Mouse (Mus musculus): Measurements from ENCODE around the gene Rnf31.
A peak's percentile ranks its signal among the peaks of the same experiment; 100 is the strongest.

The Rnf31 gene

DNA sequence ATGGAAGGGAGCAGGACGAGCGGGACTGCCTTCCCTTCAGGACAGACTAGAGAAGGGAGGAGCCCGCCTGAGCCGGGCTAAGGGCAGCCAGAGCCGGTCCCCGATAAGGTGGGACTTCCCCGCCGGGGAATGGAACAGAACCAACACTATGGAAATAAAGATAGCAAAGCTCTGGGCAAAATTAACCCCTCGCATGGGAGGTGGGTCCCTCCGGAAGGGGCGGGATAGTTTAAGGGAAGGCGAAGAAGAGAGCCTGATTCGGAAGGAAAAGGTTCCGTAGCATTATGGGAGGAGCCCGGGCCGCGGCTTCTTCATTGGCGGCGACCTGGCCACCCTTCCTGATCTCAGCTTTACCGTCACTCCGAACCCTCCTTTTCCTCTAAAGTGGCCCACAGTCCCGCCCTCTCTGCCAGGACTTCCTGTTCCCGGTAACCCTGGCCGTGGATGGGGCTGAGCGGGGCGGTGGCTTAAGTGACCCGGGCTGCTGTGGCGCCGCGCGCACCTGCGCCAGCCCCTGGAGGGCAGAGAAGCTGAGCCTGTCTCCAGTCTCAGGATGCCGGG lies at the start of gene Rnf31:
Gene Rnf31 (plus strand): TSS at position 378 of the 561 bp plus-strand sequence.
- peak; percentile 96 to 98 for DNase-seq (ENCODE audit: inconsistent age in 2 of 2, low spot score in 1 of 2)

DNA sequence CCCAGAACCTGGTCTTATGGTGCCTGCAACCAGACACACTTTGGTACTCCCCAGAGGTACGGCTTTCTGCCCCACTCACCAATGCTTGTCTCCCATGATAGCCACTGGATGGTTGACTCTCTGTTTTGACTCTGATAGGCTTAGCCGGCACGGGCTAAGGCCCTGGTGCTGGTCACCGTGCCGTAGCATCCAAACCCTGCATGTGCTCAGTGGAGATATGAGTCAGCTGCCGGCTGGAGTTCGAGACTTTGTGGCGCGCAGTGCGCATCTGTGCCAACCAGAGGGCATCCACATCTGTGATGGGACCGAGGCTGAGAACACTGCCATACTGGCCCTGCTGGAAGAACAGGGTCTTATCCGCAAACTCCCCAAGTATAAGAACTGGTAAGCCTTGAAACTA lies 49.2 kb upstream of the Rnf31 start:
- no peak for DNase-seq (ENCODE audit: inconsistent age in 2 of 2, low spot score in 1 of 2)

DNA sequence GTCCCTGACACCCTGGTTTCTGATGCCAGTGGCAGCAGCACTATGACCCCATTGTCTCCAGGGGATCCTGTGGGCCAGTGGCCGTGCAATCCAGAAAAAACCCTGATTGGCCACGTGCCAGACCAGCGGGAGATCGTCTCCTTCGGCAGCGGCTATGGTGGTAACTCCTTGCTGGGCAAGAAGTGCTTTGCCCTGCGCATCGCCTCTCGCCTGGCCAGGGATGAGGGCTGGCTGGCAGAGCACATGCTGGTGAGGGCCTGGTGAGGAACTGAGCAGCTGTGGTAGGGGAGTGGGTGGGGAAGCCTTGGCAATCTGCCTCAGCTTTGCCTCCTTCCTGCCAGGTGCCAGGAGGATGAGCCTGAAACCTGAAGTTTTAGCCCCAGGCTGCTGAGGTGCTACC lies 47.2 kb upstream of the Rnf31 start:
- DNase-seq (ENCODE audit: inconsistent age in 2 of 2, low spot score in 1 of 2): peak in 1 of 2 experiments; percentile 30

DNA sequence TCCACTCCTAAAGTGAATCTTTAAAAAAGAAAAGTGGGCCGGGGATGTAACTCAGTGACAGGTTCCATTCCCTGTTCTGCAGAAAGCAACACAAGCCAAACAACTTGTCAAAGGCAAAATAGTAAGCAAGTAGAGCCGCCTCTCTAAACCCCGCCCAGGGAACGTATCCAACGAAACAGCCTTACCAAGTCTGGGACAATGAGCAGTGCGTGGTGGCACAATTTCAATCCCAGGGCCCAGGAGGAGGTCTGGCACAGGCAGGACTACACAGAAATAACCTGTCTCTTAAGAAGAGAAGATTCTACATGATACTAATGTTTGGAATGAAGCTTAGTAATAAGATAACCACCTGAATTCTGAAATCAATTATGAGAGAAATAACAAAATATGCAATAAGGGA lies 41.3 kb upstream of the Rnf31 start:
- DNase-seq (ENCODE audit: inconsistent age in 2 of 2, low spot score in 1 of 2): no peak

DNA sequence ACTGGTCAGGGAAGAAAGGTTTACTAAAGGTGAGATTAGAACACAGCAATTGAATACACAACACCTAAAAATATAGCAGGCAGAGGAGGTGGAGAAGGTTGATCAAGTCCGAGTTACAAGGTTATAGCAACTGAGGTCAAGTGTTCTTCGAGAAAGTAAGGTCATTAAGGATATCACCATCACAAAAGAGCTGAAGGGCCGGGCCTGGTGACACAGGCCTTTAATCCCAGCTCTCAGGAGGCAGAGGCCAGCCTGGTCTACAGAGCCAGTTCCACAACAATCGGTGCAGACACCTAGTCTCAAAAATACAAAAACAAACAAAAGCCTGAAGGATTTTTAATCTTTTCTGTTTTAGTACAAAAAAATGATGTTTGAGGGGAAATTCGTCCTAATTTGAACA lies 40.2 kb upstream of the Rnf31 start:
- no peak for DNase-seq (ENCODE audit: inconsistent age in 2 of 2, low spot score in 1 of 2)

DNA sequence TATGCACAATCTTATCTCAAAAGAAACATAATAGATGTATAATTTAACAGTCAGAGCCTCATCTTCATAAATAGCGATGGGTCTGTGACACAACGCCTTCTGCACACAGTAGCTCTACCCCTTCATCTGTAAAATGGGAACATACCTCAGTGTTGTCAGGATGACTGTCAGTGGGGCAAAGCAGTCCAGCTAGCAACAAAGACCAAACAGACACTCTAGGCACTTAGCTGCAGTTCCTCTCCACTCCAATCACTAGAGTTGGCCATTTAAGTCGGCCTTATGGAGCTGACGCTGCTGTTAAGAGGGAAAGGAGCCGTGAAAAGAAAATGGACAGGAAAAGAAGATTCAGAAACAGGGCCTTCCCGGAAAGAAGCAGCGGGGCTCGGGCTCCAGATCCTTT lies 39.7 kb upstream of the Rnf31 start:
- no peak for DNase-seq (ENCODE audit: inconsistent age in 2 of 2, low spot score in 1 of 2)

DNA sequence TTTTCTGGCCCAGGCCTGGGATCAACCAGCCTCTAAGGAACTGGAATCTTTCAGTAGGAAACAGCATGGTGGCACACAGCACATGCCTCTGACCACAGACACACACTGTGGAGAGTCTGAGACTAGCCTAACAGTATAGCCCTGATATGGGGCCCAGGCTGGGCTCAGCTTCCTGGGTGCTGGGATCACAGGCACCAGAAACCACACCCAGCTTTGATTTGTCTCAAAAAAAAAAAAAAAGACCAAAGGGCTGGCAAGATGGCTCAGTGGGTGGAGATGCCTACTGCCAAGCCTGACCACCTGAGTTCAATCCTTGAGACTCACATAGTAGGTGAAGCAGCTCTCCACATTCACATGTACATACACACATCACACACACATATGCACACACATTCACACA lies 36.9 kb upstream of the Rnf31 start:
- DNase-seq (ENCODE audit: inconsistent age in 2 of 2, low spot score in 1 of 2): no peak

DNA sequence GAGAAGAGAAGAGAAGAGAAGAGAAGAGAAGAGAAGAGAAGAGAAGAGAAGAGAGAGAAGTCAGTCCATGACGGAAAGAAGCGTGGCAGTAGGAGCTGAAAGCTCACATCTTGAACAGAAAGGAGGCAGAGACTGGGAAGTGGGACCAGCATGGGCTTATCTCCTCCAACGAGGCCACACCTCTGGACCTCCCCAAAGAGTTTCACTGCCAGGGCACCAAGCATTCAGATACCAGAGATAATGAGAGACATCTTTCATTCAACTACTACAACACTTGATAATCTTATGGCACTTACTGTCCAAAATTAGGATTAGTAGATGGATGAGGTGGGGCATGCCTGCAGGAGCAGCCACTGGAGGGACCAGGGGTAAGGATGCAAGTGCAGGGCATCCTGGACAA lies 35.7 kb upstream of the Rnf31 start:
- no peak for DNase-seq (ENCODE audit: inconsistent age in 2 of 2, low spot score in 1 of 2)

DNA sequence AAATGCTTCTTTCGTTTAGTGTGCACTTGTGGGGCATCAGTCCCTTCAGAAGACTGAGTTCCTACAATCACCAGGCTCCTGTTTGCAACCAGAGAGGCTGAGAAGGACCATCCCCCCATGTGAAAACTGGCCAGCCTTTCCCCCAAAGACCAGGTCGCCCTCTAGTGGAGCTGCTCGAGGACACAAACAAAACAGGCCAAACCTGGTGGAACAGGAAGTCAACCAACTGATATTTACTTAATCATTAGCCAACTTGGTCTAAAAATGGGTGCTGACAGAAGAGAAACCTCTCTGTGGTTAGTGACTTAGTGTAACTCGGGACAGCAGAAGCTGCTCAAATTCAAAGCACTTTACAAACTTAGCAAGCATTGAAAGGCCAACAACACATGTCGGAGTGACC lies 34.5 kb upstream of the Rnf31 start:
- DNase-seq (ENCODE audit: inconsistent age in 2 of 2, low spot score in 1 of 2): peak; percentile 77 to 93

DNA sequence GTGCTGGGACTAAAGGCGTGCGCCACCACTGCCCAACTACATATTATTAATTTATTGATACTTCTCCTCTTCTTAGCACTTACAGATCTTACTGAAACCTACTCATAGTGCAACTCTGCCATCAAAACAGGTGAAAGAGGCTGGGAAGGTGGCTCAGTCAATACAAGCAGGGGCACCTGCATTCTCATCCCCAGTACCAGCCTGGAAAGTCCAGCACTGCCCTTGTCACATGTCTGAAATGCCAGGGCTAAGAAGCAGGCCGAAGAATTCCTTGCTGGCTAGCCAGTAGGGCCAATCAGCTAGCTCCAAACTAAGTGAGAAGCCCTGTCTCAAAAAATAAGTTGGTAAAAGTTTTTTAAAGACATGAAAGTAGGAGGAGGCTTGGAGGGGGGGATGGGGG lies 33.9 kb upstream of the Rnf31 start:
- peak in 1 of 2 experiments; percentile 39 for DNase-seq (ENCODE audit: inconsistent age in 2 of 2, low spot score in 1 of 2)

DNA sequence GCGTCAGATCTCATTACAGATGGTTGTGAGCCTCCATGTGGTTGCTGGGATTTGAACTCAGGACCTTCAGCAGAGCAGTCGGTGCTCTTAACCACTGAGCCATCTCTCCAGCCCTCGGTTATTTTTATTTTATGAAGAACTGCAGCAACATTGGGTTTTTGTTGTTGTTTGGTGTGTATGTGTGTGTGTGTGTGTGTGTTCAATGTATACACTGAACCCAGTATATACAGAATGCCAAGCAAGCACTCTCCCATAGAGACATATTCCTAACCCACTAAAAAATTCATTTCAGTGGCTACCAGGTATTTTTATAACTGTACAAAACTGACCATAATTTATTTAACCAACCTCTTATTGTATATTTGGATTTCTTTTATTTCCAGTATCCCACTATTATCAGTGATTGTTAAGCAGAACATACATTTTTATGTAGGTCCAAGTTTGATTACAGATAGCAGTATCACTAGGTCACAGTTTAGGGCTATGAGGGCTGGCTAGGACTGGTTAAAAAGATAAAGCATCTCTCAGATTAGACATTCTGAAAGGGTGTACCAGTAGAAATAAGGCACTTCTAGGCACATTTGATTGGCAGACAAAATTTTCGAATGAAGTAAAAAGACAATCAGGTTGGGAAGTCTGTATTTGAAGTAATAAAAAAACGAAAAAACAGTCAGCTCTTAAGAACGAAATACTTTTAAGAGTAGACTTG lies 32.6 kb upstream of the Rnf31 start:
- peak in 1 of 2 experiments; percentile 46 for DNase-seq (ENCODE audit: inconsistent age in 2 of 2, low spot score in 1 of 2)

DNA sequence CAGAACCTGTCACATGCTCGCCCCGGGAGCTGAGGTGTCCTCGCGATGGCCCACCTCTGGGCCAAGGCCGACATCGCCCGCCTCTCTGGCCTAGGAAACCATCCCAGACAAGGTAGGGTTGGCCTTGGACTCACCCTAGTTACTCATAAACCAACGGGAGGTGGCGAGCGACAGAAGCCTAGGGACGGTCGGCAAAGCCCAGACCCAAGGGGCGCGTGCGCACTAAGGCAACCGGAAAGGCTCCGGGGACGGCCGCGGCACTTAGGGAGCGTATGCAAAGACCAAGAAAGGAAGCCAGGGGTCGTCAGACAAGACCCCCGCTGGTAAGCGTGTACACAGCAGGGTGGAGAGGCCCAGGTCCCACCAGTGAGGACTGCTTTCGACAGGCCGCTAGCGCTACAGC lies 31.7 kb upstream of the Rnf31 start, which contains the start of gene Dcaf11:
Gene Dcaf11 (plus strand): TSS at position 208 of the 403 bp plus-strand sequence.
- DNase-seq (ENCODE audit: inconsistent age in 2 of 2, low spot score in 1 of 2): peak; percentile 95 to 97

DNA sequence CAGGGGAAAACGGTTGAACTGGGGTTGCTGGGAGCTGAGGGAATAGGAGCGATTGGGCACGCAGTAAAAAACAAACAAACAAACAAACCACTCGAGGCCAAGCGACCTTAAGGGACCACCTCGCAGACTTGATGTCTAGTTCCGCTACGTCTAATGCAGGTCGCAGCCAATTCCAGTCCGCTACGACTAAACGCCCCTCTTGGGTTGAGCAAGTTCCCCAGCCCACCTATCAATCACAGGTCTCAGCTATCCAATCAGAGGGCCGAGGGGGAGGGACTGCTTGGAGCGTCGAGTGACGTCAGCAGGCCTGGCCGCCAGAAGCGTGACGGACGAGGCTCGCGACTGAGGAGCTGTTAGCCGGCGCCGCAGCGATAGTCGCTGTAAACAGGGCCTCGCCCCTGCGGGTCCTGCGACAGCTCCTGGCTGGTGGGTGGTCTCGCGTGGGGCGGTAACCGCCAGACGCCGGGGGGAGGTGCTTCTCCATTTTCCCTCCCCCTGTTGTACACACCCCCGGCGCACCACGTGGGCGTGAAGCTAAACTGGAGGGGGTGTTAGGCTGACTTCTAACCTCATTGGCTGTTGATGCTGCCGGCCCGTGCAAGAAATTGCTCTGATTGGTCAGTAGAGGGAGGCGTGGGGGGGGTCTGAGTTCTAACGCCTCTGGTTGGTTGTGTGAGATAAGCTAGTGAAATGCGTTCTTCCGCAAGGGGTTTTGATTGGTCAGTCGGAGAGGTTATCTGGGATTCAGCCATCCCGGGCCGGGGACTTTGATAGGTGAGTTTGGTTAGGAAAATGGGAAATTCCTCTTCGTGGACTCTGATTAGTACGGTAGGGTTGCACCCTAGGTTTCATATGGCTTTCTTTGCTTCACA lies 31.1 kb upstream of the Rnf31 start, which contains the start of gene A730061H03Rik:
Gene A730061H03Rik (minus strand): TSS at position 205 of the 872 bp plus-strand sequence.
- peak; percentile 99 to 100 for DNase-seq (ENCODE audit: inconsistent age in 2 of 2, low spot score in 1 of 2)

DNA sequence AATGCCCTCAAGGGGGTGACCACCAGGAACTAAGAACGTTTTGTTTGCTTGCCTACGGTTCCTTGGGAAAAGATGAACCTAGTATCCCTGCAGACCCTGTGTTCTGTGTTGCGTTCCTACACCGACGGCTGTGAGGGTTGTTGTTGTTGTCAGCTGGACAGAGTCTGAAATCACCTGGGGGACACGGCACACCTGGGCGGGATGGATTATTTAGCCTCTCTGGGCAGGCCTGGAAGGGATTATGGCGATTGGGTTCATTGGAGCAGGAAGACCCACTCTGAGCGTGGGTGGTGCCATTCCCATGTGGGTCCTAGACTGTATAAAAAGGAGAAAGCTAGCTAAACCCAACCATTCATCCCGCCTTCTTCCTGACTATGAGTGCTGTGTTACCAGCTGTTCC lies 29.6 kb upstream of the Rnf31 start:
- peak; percentile 42 to 49 for DNase-seq (ENCODE audit: inconsistent age in 2 of 2, low spot score in 1 of 2)

DNA sequence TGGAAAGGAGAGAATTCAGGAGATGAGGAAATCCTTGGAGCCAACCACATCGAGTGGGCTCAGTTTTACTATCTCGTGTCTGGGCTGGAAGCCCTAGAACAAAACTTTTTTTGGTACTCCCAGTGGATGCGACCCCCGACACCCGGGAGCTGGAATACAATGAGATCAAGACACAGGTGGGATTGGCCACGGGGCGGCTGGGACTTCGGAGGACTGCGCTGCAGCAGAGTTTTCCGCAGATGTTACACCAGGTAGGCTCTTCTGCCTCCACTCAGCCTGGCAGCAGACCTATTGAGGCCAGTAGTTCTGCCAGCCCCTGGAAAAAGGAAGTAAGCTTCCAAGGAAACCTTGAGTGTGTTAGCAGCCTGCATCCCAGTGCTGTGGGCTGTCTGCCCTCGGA lies 28.3 kb upstream of the Rnf31 start:
- peak in 1 of 2 experiments; percentile 16 for DNase-seq (ENCODE audit: inconsistent age in 2 of 2, low spot score in 1 of 2)

DNA sequence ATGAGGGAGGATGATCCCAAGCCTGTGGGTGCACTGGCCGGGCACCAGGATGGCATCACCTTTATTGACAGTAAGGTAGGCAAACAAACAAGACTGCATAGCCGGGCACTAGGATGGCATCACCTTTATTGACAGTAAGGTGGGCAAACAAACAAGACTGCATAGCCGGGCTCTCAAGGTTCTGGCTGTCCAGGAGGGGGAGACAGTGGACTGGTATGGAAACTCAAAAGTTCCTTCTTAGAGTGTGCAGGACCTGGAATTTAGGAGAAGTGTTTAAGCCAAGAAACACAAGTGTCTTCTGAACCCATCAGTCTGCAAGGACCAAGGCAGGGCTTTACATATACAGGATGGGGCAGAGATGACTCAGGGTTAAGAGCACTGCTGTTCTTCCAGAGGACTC lies 25.8 kb upstream of the Rnf31 start:
- DNase-seq (ENCODE audit: inconsistent age in 2 of 2, low spot score in 1 of 2): no peak

DNA sequence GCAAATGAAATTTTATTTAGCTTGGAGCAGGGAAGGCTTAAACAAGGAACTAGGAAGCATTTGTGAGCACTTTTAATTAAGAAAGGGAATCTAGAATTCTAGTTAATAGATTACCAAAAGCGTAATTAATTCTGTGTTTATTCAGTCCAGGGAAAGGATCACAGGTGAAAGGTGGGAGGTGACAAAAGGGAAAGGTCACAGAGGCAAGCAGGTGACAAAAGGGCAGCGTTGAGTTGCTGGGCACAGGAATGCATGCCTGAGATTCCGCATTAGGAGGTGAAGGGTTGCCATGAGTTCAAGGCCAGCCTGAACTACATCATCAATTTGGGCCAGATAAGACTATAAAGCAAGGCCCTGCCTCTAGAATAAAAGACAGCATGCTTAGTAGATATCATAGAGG lies 24.0 kb upstream of the Rnf31 start:
- DNase-seq (ENCODE audit: inconsistent age in 2 of 2, low spot score in 1 of 2): no peak

DNA sequence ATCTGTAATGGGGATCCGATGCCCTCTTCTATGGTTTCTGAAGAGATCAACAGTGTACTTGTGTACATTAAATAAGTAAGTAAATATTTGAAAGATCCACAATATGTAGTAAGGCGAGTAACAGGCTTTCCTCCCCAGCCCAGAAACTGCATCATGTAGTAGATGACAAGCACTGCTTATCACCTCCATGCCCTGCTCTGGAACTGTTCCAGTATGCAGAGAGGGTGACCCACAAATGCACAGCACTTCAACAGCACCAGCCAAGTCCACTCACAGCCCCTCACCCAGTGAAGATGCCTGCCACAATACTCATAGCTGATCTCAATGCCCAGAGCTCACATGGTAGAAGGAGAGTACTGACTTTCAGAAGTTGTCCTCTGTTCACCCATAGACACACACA lies 20.9 kb upstream of the Rnf31 start:
- no peak for DNase-seq (ENCODE audit: inconsistent age in 2 of 2, low spot score in 1 of 2)

DNA sequence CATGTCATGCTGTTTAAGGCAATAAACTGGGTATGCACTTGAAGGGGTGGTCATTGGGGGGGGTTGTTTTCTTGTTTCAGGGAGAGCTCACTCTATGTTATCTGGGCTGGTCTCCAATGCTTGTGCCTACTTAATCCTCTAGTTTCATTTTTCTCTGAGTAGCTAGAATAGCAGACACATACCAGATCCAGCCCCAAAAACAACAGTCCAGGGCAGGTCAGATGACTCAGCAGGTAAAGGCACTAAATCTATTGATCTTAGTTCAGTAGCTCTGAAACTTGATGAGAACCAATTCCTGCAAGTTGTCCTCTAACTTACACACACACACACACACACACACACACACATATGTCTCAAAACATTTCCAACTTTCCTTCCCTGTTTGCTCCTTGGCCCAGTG lies 19.7 kb upstream of the Rnf31 start:
- DNase-seq (ENCODE audit: inconsistent age in 2 of 2, low spot score in 1 of 2): no peak

DNA sequence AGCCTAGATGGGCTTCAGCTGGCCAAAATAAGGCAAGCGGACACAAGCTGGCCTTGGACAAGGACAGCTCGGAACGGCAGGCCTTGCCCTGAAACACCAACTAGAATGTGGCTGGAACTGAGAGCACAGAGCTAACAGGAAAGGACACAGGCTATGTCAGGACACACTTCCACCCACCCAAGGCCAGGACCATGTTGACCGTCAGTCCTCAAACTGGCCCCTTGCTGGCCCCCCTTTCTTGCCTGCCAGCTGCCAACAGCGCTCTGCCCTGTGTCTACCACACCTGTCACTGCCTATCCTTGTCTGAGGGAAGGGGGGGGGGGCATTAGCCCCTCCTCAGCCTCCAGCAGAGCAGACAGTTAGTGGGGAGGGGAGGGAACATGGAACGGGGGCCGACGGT lies 16.2 kb upstream of the Rnf31 start, which contains the start of gene Fitm1:
Gene Fitm1 (plus strand): TSS at position 316 of the 400 bp plus-strand sequence.
- peak; percentile 54 to 77 for DNase-seq (ENCODE audit: inconsistent age in 2 of 2, low spot score in 1 of 2)

DNA sequence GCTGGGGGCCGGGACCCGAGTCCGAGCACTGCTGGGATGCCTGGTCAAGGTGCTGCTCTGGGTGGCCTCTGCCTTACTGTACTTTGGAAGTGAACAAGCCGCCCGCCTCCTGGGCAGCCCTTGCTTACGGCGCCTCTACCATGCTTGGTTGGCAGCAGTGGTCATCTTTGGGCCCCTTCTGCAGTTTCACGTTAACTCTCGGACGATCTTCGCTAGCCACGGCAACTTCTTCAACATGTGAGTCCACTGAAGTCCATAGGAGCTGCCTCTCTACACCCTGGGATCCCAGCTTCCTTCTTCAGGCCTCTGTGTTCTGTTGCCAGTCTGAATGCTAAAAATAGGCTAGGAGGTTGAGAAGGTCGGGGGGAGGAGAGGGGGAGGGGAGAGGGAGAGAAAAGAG lies 15.8 kb upstream of the Rnf31 start:
- peak; percentile 27 to 56 for DNase-seq (ENCODE audit: inconsistent age in 2 of 2, low spot score in 1 of 2)

DNA sequence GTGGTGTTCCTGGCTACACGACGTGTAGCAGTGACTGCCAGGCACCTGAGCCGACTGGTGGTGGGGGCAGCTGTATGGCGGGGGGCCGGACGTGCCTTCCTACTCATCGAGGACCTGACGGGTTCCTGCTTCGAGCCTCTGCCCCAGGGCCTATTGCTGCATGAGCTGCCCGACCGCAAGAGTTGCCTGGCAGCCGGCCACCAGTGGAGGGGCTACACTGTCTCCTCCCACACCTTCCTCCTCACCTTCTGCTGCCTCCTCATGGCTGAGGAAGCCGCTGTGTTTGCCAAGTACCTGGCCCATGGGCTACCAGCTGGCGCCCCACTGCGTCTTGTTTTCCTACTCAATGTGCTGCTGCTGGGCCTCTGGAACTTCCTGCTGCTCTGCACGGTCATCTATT lies 15.1 kb upstream of the Rnf31 start:
- DNase-seq (ENCODE audit: inconsistent age in 2 of 2, low spot score in 1 of 2): peak in 1 of 2 experiments; percentile 33

Measured in adrenal gland, adult (tissue).